Mouse (Mus musculus) brain, embryonic 18.5 days (tissue): ENCODE measurements at regions not wholly inside any gene's neighbourhood (a gene's known extent, or its start where the extent isn't known, plus 50 kb on each side); places are given as distances from the start of the nearest gene placed in this dataset.
A peak's percentile ranks its signal among the peaks of the same experiment; 100 is the strongest.

ENCODE experiments used
- DNase-seq: peaks from one replicate; pipeline ENCODE4 v3.0.0-alpha.2; 2012; ENCODE audit warnings: low read depth, low spot score

GRCm38 (mm10) chr2:174532671-174533363 is 59.9 kb upstream of the Prelid3b start:
- peak; percentile 6 for DNase-seq

DNA sequence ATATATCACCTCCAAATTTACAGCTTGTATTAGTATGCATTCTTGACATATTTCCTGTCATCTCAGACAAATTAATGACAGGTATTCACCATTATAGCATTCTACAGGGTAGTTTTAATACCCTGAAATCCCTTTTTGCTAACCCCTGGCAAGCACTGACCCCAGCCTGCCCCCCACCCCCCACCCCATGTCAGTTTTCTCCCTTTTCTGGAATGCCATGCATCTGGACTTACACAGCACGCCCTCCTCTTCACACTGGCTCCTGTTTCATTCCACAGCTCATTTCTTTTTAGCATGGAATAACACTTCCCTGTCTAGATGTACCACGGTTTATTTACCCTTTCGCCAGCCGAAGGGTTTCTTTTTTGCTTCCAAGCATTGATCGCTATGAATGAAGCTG is 67.8 kb upstream of the Prelid3b start:
- no peak for DNase-seq

- DNase-seq = no peak
Observed at GRCm38 (mm10) chr2:174547207-174547606, 74.3 kb upstream of the Prelid3b start.

DNA sequence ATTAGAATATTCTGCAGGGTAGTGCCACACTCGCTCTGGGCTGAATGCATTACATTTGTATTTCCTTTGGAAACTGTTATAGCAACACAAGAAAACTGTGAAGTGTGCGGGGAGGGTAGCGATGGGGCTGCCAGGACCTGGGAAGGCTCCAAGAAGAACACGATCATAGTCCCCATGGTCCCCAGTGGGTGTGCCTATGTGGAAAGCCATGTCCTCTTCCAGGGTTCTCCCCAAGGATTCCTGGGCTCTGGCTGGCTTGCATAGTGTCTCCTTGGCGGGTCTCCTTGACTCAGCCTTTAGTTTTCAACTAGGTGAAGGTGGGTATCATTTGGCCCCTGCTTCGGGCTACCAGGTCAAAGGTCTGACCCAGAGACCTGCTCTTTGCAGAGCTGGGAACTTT is 74.8 kb upstream of the Prelid3b start:
- no peak for DNase-seq

DNA sequence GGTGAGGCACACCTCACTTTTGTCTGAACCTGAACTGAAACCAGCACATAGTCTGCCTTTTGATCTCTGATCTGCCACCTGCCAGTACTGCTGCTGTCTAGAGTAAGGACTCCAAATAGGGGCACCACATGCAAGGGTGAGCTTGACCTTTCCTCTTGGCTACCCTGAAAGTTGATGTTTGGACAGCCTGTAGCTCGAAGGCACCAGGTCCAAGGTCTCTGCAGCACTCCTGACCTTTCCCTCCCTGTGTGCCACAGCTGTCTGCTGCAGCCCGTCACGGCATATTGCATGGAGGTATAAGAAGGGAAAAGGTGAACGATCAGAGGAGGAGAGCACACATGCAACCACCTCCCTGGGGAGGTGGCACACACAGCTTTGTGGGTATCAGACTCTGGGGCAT is 75.9 kb upstream of the Prelid3b start:
- DNase-seq = no peak

DNA sequence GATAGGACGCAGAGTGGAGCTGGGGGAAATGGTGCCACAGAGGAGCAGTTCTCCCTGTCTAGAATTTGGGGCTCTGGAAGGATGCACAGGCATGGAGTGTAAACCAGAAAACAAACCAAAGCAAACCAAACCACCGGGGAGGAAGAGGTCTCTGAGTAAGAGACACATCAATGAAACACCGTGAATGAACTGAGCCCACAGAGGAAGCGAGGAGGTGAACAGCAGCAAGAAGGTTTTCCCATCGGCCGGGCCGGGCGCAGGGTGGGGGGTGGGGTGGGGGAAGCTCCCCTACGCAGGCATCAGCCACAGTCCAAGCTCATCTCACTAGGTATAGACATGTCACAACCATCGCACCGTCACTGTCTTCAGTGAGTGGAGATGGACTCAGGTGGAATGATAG is 82.9 kb upstream of the Prelid3b start:
- DNase-seq = no peak

GRCm38 (mm10) chr2:174561828-174562429 is 81.4 kb upstream of the Zfp831 start:
- DNase-seq = no peak

DNA sequence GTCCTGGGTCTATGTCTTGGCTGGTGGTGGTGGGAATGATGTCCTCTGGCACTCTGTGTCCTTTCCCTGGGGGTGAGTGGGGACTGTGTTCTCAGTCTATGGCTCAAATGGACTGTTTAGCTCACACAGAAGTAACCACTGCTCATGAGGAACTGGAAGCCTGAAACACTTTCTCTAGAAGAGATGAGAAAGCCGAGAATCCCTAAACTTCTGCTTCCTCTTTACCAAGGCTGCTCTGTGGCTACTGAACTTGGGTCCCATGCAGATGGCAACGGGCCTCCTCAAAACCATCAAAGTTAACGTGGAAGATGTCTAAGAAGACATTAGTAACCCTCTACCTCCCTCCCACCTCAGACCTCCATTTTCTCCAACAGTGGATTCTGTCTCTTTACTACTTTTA is 79.4 kb upstream of the Zfp831 start:
- no peak for DNase-seq

- peak; percentile 75 for DNase-seq
Observed at GRCm38 (mm10) chr2:174564817-174565216, 78.5 kb upstream of the Zfp831 start.

- no peak for DNase-seq
Observed at GRCm38 (mm10) chr2:174565891-174566290, 77.4 kb upstream of the Zfp831 start.

- no peak for DNase-seq
Observed at GRCm38 (mm10) chr2:174566752-174567151, 76.6 kb upstream of the Zfp831 start.

DNA sequence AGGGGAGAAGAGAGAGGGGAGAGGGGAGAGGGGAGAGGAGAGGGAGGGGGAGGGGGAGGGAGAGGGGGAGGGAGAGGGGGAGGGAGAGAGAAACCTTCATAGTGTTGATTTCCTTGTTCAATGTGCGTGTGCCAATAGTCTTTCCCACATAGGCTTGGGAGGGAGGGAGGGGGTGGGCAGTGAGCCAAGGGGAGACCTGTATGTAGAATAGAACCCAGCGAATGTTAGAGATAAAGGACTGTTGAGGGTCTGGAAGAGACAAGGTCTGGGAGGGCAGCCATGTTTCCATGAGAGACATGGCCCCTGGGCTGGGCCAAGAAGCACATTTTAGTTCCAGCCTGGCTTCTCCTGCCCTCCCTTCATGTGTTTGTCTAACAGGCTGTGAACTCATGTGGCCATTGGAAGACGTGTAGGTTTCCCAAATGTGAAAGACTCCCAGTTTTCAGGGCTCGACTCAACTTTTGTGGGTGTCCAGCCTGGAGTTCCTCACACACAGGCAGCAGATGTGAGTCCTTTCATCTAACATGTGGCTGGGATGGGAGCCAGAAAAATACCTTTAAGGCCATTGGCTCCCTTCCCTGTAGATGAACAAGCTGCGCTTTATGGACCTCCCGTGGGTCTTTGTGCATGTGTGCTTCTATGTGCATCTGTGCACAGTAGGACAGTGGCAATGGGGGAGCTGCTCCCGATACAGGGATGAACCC is 68.4 kb upstream of the Zfp831 start:
- no peak for DNase-seq

DNA sequence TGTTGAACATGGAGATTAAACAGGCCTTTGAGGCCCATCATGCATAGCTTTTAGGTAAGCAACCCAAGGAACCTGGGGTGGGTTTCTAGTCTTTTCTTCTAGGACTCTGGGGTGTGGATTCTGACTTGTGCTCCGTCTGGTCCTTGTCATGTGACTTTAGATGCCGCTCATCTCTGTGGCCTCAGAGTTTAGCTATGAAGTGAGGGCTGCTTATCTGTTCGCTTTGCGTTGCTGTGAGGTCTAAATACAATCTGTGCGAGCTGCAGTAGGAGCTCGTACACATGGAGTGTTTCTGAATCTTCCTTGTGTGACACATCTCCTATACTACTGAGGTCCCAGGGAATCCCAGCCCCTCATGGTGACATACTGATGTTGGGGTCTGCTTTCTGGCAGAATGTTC is 67.8 kb upstream of the Zfp831 start:
- no peak for DNase-seq

DNA sequence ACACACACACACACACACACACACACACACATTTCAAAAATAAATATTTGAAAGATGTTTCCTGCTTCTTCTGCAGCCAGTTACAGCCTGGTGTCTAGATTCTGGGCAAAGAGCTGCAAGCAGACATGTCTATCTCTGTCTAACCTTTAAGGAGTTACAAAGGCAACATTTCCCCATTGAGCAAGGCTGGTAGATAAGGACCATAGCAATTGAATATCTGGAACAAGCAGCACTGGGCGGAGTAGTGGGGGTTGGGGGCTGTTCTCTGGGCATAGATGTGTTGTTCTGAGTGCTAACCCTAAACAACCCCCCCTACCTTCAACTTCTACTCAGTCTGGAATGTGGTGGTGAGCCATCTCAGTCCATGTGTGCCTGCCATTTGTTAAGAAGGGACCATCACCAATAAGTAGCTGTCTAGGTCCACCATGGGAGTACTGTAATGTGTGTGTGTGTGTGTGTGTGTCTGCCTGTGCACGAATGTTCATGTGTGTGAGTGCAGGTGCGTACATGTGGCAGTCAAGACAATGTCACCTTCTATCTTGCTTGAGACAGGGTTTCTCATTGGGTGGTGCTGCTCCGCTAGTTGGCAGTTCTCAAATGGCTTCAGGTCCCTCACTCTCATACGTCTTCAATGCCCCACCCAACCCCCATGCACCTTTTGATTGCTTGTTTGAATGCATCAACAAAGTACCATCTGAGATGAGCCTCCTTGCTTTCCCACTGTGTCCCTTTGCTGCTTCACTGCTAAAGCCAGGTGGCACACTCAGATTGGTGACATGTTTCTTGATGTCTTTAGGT is 62.2 kb upstream of the Zfp831 start:
- no peak for DNase-seq

GRCm38 (mm10) chr2:174584272-174584671 is 59.1 kb upstream of the Zfp831 start:
- no peak for DNase-seq
